Mouse (Mus musculus) frontal cortex, adult (tissue): ENCODE data around the gene Wnk1.

Experiments
- ATAC-seq: cut with Nextera tagmentation; 2 replicates; pipeline ENCODE4 v1.9.2; 2017; ENCODE audit warnings: mild to moderate bottlenecking, moderate library complexity, mixed read lengths; ENCODE audit not compliant: low TSS enrichment

The Wnk1 gene

GRCm38 (mm10) chr6:119905461-119905860 is 133.0 kb downstream of the Wnk1 start:
- ATAC-seq = peak; percentile 35; the same call in 1 of the 2 replicates

DNA sequence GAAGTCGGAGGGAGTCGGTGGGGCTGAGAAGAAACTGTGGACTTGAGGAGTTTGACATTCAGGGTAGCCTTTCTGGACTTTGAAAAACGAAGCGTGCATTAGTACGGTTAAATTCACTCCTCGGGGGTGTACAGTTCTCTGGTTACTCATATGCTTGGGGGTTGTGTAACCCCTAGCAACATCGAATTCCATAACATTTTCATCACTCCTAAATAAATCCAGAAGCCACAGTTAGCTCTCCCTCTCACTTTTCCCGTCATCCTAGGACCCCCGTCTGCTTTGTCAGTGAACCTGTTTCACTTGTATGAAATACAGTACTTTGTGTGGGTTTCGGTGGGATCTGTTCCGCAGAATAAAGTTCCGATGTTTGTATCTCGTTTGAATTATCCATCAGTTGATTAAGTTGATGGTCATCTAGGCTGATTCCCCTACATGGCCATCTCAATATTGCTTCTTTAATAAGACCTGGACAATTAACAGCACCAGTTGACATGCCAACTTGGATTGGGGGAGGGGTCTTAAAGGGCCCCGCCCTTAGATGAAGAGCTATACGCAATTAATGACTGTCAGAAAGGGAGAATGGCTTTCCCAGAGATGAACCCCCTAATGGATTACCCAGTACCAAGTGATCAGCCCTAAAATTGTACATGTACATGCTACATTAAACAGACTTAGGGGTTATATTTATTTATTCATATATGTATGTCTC is 135.2 kb downstream of the Wnk1 start:
- ATAC-seq = no peak

DNA sequence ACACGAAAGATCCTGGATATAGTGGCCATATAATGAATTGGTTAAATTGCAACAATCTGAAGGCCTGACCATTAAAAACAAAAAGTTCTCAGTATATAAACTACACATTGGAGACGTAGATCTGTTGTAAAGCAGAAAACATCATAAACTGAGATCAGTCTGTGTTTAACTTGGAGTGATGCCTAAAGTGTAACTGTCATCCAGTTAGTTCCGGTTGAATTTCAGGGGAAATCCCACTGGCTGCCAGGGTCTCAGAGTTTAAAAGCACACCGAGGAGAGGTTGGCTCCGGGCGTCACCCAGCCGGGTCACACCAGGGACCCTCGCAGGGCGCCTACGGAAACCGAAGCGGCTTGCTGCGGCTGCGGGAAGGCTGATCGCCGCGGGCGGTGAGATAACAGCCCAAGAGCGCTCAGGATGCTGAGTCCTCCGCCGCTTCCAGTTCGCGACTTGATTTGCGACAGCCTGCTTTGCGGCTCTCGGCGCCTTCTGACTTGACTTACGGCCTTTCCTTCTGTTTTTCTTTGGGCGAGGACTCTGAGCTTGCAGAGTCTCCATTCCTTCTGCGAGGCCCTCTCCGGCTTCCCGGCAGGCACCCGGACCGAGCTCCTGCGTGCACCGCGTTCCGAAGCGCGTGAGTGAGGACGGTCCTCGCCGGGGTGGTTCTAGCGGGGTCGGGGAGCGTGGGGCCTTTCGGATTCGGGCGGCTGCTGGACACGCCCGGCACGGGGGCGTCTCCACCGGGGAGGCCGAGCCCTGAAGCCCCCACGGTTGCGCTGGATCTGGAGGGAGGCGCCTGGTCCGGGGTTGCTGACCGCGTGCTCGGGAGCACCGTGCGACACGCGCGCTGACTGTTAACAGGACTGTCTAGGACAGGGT is 136.0 kb downstream of the Wnk1 start, which contains the start of gene Rad52:
Gene Rad52 (plus strand): TSS at position 495 of the 877 bp plus-strand sequence.
- peak; percentile 79 for ATAC-seq

GRCm38 (mm10) chr6:119892711-119893110 is 145.8 kb downstream of the Wnk1 start:
- ATAC-seq = no peak

GRCm38 (mm10) chr6:119883151-119883550 is 155.3 kb downstream of the Wnk1 start:
- no peak for ATAC-seq
